Mouse (Mus musculus) C2C12 (cell line): ENCODE data around the gene Vmn1r208. TPM values are rescaled to one million over a fixed set of nuclear protein-coding genes. Genes with fewer than 3 reads are reported as not detected.
"Not testable (repeated sequence)": the region's sequence is repeated elsewhere in the genome, so short reads cannot be mapped to it uniquely, and the experiment has no call there.

ENCODE experiments used
- H3K27me3 ChIP-seq: one replicate; pipeline ENCODE4 v1.6.1; 2011; ENCODE audit not compliant: control insufficient read depth, insufficient read depth, insufficient read length
- H3K36me3 ChIP-seq: one replicate; pipeline ENCODE4 v1.6.1; 2011; ENCODE audit not compliant: control insufficient read depth, insufficient read depth
- H3K4me3 ChIP-seq: one replicate; pipeline ENCODE4 v1.5.1; 2011; ENCODE audit warnings: mild to moderate bottlenecking, control low read depth; ENCODE audit not compliant: poor library complexity, insufficient read depth, severe bottlenecking
- H3K79me2 ChIP-seq: one replicate; pipeline ENCODE4 v1.6.1; 2011; ENCODE audit not compliant: control insufficient read depth, insufficient read depth
- H3K79me3 ChIP-seq: one replicate; pipeline ENCODE4 v1.6.1; 2011; ENCODE audit warnings: low read depth, control low read depth
- H3ac ChIP-seq: one replicate; pipeline ENCODE3; 2011; ENCODE audit warnings: low read depth; ENCODE audit not compliant: control insufficient read depth, insufficient read length
- CEBPB ChIP-seq: IDR thresholded peaks from one replicate; pipeline ENCODE4 v1.6.1; 2011; ENCODE audit warnings: low read depth, mild to moderate bottlenecking, control low read depth, moderate library complexity
- CTCF ChIP-seq: IDR thresholded peaks from one replicate; pipeline ENCODE4 v1.5.1; 2011; ENCODE audit not compliant: control insufficient read depth, insufficient read depth, insufficient read length
- FOSL1 ChIP-seq: IDR thresholded peaks from one replicate; pipeline ENCODE4 v1.8.0; 2011; ENCODE audit warnings: mild to moderate bottlenecking, low read length; ENCODE audit not compliant: poor library complexity, insufficient read depth, severe bottlenecking
- MAX ChIP-seq: IDR thresholded peaks from one replicate; pipeline ENCODE4 v1.6.1; 2011; ENCODE audit warnings: mild to moderate bottlenecking, control low read depth
- MYOD1 ChIP-seq: IDR thresholded peaks from one replicate; pipeline ENCODE4 v1.6.1; 2011; ENCODE audit warnings: low read depth; ENCODE audit not compliant: control insufficient read depth, insufficient read length
- MYOG ChIP-seq: IDR thresholded peaks from one replicate; pipeline ENCODE4 v1.6.1; 2011; ENCODE audit not compliant: control insufficient read depth, insufficient read length; ENCODE audit errors: extremely low read depth
- USF1 ChIP-seq: IDR thresholded peaks from one replicate; pipeline ENCODE4 v1.6.1; 2011; ENCODE audit warnings: low read depth, mild to moderate bottlenecking, control low read depth, moderate library complexity
- long read RNA-seq, 2 experiments: library from polyadenylated mRNA; unstranded; transcript quantifications; one replicate each; pipeline ENCODE4 v2.0.0; 2019 to 2020
- polyA plus RNA-seq: library from polyadenylated mRNA; unstranded; fragments of >200 nt; fragmentation: generic; extraction: Trizol; gene quantifications from one replicate; pipeline ENCODE4 v1.2.1, GENCODE M21; 2012; ENCODE audit warnings: missing spikeins

Vmn1r208 gene
- not detected for polyA plus RNA-seq
- long read RNA-seq, experiment 1 = 0 reads
- long read RNA-seq, experiment 2 = 0 reads

DNA sequence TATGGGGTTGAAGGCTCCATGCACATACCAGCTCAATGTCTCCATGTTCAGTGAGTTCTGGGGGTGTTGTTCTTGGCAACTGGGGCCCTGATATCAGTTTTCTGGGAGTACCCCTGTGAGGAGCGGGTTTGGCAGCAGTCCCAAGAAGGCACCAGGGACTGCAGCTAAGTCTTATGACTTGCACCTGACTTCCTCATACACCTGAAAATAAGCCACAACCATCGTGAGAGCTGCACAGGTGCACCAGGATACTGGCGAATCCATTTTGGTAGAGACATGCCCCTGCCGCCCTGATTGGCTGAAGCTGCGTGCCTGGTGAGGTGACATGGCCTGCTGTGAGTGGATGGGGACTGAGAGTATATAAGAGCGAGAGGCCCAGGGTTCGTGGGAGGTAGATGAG is at the start of gene Vmn1r208:
TSS of gene Vmn1r208 (minus strand) at position 101 of the 400 bp plus-strand sequence.
- H3K79me2 ChIP-seq, H3K36me3 ChIP-seq, H3K27me3 ChIP-seq, H3K4me3 ChIP-seq, H3K79me3 ChIP-seq, H3ac ChIP-seq: not testable (repeated sequence)

DNA sequence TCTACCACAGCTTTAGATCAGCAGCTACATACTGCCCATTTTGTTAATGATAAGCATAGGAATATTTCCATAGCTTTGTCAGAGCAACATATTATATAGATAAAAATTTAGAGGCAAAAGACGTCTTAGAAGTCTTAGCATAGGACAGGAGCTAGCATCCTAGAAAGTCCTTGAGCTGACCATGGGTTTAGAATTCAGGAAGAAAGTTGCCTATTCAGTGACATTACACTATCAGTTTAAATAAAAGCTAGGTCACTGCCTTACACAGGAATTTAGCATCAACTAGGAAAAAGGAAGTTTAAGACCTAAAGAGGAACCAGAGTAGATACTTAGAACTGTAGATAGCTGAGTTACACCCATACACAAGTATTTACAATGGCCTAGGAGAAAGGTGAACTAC is 44.4 kb upstream of the Vmn1r208 start:
- H3K4me3 ChIP-seq, H3K27me3 ChIP-seq, H3ac ChIP-seq, H3K79me2 ChIP-seq, H3K36me3 ChIP-seq, H3K79me3 ChIP-seq: not testable (repeated sequence)

DNA sequence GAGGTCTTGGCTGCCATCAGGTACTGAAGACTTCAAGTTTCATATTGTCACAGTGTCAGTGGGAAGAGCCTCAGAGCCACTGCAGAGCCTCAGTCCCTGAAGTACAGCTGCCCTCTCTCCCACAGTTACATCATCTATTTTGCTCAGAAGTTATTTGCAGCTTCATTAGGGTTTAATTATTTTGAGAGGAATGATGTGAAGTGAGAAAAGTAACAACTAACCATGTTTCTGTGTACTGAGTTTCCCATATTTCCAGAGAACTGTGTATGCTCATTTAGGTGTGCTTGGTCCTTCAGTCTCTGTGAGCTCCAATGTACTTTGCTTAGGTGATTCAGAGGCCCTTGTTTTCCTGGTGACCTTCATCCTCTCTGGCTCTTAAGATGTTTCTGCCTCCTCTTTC is 32.4 kb upstream of the Vmn1r208 start, which contains the start of gene Vmn1r209:
TSS of gene Vmn1r209 (minus strand) at position 101 of the 400 bp plus-strand sequence.
- not testable (repeated sequence) for H3K36me3 ChIP-seq, H3ac ChIP-seq, H3K79me2 ChIP-seq, H3K4me3 ChIP-seq, H3K27me3 ChIP-seq, H3K79me3 ChIP-seq

DNA sequence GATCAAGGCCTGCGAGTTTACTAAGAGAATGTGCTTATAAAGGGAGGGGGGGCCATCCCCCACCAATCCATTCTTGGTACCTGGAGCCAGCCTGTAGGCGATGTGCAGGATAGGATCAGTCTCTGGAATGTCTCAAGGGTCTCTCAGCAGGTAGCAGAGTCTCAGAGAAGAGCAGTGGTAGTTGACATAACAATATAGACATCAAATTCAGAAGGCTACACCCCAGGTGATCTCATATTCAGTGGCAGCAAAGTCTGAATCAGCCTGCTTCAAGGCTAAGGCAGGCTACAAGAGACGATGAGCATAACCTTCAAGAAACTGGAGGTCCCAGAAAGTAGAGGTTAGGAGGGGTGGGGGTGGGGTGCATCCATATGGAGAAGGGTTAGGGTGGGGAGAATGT is 10.9 kb upstream of the Vmn1r208 start:
- H3K79me3 ChIP-seq, H3K4me3 ChIP-seq, H3K79me2 ChIP-seq, H3K36me3 ChIP-seq, H3ac ChIP-seq, H3K27me3 ChIP-seq: not testable (repeated sequence)

- not testable (repeated sequence) for H3K27me3 ChIP-seq, H3K4me3 ChIP-seq, H3K79me2 ChIP-seq, H3K79me3 ChIP-seq, H3K36me3 ChIP-seq, H3ac ChIP-seq
These were observed 7.0 kb upstream of the Vmn1r208 start for GRCm38 (mm10) chr13:22784159-22784558.

GRCm38 (mm10) chr13:22771592-22771991 is 5.6 kb downstream of the Vmn1r208 start:
- H3K79me3 ChIP-seq, H3ac ChIP-seq, H3K79me2 ChIP-seq, H3K36me3 ChIP-seq, H3K4me3 ChIP-seq, H3K27me3 ChIP-seq: not testable (repeated sequence)

GRCm38 (mm10) chr13:22747524-22747923 is 29.7 kb downstream of the Vmn1r208 start:
- no peaks in the 10 kb centered on the region for H3K36me3 ChIP-seq

DNA sequence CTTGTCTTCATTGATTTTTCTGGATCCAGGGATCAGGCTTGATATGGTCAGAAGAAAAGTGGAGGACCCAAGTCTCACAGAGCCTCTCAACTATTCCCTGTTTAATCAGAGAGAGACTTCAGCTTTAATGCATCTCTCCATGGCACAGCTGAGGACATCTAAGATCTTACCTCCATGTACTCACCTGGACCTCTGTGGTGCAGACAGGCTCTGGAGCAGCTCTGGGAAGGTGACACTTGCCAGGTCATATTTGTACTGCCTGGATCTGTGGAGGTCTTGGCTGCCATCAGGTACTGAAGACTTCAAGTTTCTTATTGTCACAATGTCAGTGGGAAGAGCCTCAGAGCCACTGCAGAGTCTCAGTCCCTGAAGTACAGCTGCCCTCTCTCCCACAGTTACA is 47.7 kb downstream of the Vmn1r208 start, which contains the start of gene Vmn1r207-ps:
TSS of gene Vmn1r207-ps (minus strand) at position 101 of the 400 bp plus-strand sequence.
- H3K79me2 ChIP-seq, H3K36me3 ChIP-seq, H3ac ChIP-seq, H3K79me3 ChIP-seq, H3K27me3 ChIP-seq, H3K4me3 ChIP-seq: not testable (repeated sequence)

More at GRCm38 (mm10) chr13:22747524-22747923, 29.7 kb downstream of the Vmn1r208 start:
- H3K79me3 ChIP-seq = no peaks in the 10 kb centered on the region
- TF ChIP-seq FOSL1 (no peak), CTCF (no peak), CEBPB (no peak), MYOD1 (no peak), MYOG (no peak), USF1 (no peak), MAX (no peak)
- no peak overlapping the region for H3K4me3 ChIP-seq
- no peak overlapping the region for H3ac ChIP-seq
- H3K27me3 ChIP-seq = no peaks in the 10 kb centered on the region
- H3K79me2 ChIP-seq = no peaks in the 10 kb centered on the region

Other genes with a start within 250 kb of the Vmn1r208 start
- gene Vmn1r204, start 224.2 kb downstream of the Vmn1r208 start, polyA plus RNA-seq = not detected
- gene Vmn1r205, start 184.4 kb downstream of the Vmn1r208 start, polyA plus RNA-seq = not detected
- not detected for gene Vmn1r206, start 153.1 kb downstream of the Vmn1r208 start, polyA plus RNA-seq
- gene Vmn1r207-ps, start 47.8 kb downstream of the Vmn1r208 start, polyA plus RNA-seq = not detected
- gene Vmn1r209, start 32.3 kb upstream of the Vmn1r208 start, polyA plus RNA-seq = not detected
- gene Vmn1r210, start 53.9 kb upstream of the Vmn1r208 start, polyA plus RNA-seq = not detected
- gene Vmn1r211, start 80.2 kb upstream of the Vmn1r208 start, polyA plus RNA-seq = not detected
- not detected for gene Vmn1r212, start 106.8 kb upstream of the Vmn1r208 start, polyA plus RNA-seq
- gene Vmn1r213, start 230.3 kb upstream of the Vmn1r208 start, polyA plus RNA-seq = not detected